Mouse (Mus musculus): ENCODE measurements around the gene Stn1. TPM values are rescaled to one million over a fixed set of nuclear protein-coding genes. Genes with fewer than 3 reads are reported as not detected.

Stn1 gene
- polyA plus RNA-seq, 3 experiments from 2014 or later = 27.8 to 36.9 (median 31.0) TPM

Other genes with a start within 250 kb of the Stn1 start
- gene Sh3pxd2a, start 73.1 kb downstream of the Stn1 start, polyA plus RNA-seq (2017; shearing (Covaris generic)) = under 1 TPM; 0.30 to 0.87 (median 0.54) TPM
- gene Slk, start 42.2 kb upstream of the Stn1 start, polyA plus RNA-seq (2017; shearing (Covaris generic)) = 10 to 100 TPM; 15.1 to 18.3 (median 17.7) TPM
- not detected for gene Col17a1, start 154.6 kb upstream of the Stn1 start, polyA plus RNA-seq (2017; shearing (Covaris generic))
- gene Sfr1, start 194.2 kb upstream of the Stn1 start, polyA plus RNA-seq (2017; shearing (Covaris generic)) = 100 to 1,000 TPM; 140 to 178 (median 146) TPM

Measured in inflammation-experienced regulatory T-cells, adult 6 months (primary cell).